Mouse (Mus musculus) MEL (cell line): Measurements from ENCODE around the gene Cenps.

Experiments
- CTCF ChIP-seq, 3 experiments: IDR thresholded peaks in 2 of 3; conservative IDR thresholded peaks in 1 of 3; 2 replicates each; pipeline ENCODE4 v1.5.1; 2011 to 2012; ENCODE audit warnings: low read length in 3 of 3, low read depth in 2 of 3, mild to moderate bottlenecking in 2 of 3, improper control_type of control experiment in 1 of 3, inconsistent platforms in 1 of 3, mixed read lengths in 1 of 3, moderate library complexity in 1 of 3; ENCODE audit not compliant: control insufficient read depth in 1 of 3, insufficient read depth in 1 of 3, poor library complexity in 1 of 3, severe bottlenecking in 1 of 3
- TAL1 ChIP-seq: IDR thresholded peaks from 2 replicates; pipeline ENCODE4 v1.6.1; 2012; ENCODE audit warnings: mild to moderate bottlenecking, inconsistent platforms, low read length, moderate library complexity, mixed read lengths

DNA sequence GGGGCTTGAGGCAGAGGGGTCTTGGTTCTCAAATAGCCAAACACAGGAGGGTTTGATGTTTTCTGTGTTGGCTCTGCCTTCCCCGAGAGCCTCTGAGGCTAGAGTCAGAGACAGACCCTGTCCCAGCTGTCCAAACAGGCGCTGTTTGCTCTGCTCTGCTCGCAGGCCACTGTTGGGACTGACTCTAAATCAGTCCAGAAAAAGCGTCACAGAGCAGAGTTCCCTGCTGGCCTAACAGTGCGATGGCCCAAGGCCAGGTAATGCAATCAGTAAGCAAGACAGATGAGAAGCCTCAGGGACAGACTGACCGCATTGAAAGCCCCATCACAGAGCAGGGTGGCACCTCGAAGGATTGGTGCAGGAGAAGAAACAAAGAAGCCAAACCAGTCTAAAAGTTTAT, 12.2 kb upstream of the Cenps start:
- TF ChIP-seq TAL1 (no peak), CTCF (IDR thresholded peaks at IDR 0.05 in 2 of 3, conservative IDR thresholded peaks at IDR 0.05 in 1 of 3; ENCODE audit: control insufficient read depth in 1 of 3, insufficient read depth in 1 of 3, low read depth in 2 of 3, low read length in 3 of 3, poor library complexity in 1 of 3, severe bottlenecking in 1 of 3) (no peak)
